Mouse (Mus musculus): ENCODE results near the gene Fcna. TPM values are rescaled to one million over a fixed set of nuclear protein-coding genes. Genes with fewer than 3 reads are reported as not detected.

Gene Fcna
- total RNA-seq, 2 experiments from 2014 or later = 7.1 to 8.1 TPM

GRCm38 (mm10) chr2:25608671-25609070 is 19.2 kb downstream of the Fcna start:
- no peak for DNase-seq

- peak; percentile 92 to 93 for DNase-seq
Observed at GRCm38 (mm10) chr2:25607761-25608622, 19.8 kb downstream of the Fcna start, which contains the start of gene Rabl6. Rabl6 (minus strand) TSS chr2:25608521.

GRCm38 (mm10) chr2:25602526-25602925 is 25.3 kb downstream of the Fcna start:
- no peak for DNase-seq

GRCm38 (mm10) chr2:25600037-25600436 is 27.8 kb downstream of the Fcna start:
- no peak for DNase-seq

- no peak for DNase-seq
Observed at GRCm38 (mm10) chr2:25598749-25599148, 29.1 kb downstream of the Fcna start.

- no peak for DNase-seq
Observed at GRCm38 (mm10) chr2:25596765-25597510, 30.9 kb downstream of the Fcna start.

- DNase-seq = peak in 1 of 2 experiments; percentile 44
Observed at GRCm38 (mm10) chr2:25591863-25592262, 36.0 kb downstream of the Fcna start.

- no peak for DNase-seq
Observed at GRCm38 (mm10) chr2:25588227-25588907, 39.5 kb downstream of the Fcna start.

GRCm38 (mm10) chr2:25587290-25587689 is 40.5 kb downstream of the Fcna start:
- no peak for DNase-seq

- no peak for DNase-seq
Observed at GRCm38 (mm10) chr2:25585601-25586000, 42.2 kb downstream of the Fcna start.

- DNase-seq = no peak
Observed at GRCm38 (mm10) chr2:25584856-25585255, 43.0 kb downstream of the Fcna start.

GRCm38 (mm10) chr2:25584152-25584551 is 43.7 kb downstream of the Fcna start:
- DNase-seq = no peak

GRCm38 (mm10) chr2:25583571-25583970 is 44.3 kb downstream of the Fcna start:
- no peak for DNase-seq

GRCm38 (mm10) chr2:25583120-25583481 is 44.7 kb downstream of the Fcna start:
- DNase-seq = peak in 1 of 2 experiments; percentile 53

GRCm38 (mm10) chr2:25582466-25583119 is 45.2 kb downstream of the Fcna start:
- DNase-seq = no peak

GRCm38 (mm10) chr2:25581901-25582301 is 45.9 kb downstream of the Fcna start:
- no peak for DNase-seq

- peak; percentile 62 to 74 for DNase-seq
Observed at GRCm38 (mm10) chr2:25581294-25581864, 46.5 kb downstream of the Fcna start, which contains the start of gene Ajm1. Ajm1 (minus strand) TSS chr2:25581757.

- DNase-seq = no peak
Observed at GRCm38 (mm10) chr2:25580621-25581101, 47.2 kb downstream of the Fcna start.

- DNase-seq = no peak
Observed at GRCm38 (mm10) chr2:25579737-25580460, 47.9 kb downstream of the Fcna start.

GRCm38 (mm10) chr2:25578796-25579736 is 48.8 kb downstream of the Fcna start:
- no peak for DNase-seq

Measured in heart, adult 18-20 months (tissue).